Mouse (Mus musculus): ENCODE results near the gene B4galnt1.

DNA sequence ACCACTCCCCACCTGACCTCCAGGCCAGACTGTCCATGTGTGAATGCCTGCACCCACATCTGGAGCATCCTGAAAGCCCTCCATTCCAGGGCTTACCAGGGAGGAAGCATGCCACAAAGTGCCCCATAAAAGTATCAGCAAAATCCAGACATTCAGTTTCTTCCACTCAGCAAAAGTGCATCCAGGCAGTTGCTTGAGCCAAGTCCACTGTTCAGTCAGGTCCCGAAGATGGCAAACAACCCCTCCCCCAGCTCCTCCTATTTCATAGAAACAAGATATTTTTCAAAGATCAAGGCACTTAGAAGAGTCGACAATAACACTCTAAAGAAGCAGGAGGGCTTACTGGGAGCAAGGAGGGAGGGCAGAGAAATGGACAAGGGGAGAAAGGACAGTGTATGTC, 33.5 kb downstream of the B4galnt1 start:
- TF ChIP-seq POLR2A (IDR thresholded peaks at IDR 0.05; ENCODE audit: borderline replicate concordance, control insufficient read depth, low read depth, low read length) = no peak
- TF ChIP-seq CTCF (IDR thresholded peaks at IDR 0.05; ENCODE audit: control insufficient read depth, insufficient read depth, low read length) = no peak

Data from bone marrow, adult 2 months (tissue).